Mouse (Mus musculus) left cerebral cortex, adult 8-10 months (tissue): Measurements from ENCODE around the gene Setd3. TPM values are rescaled to one million over a fixed set of nuclear protein-coding genes. Genes with fewer than 3 reads are reported as not detected.

ENCODE experiments used
- DNase-seq, 2 experiments: peaks; one replicate each; pipeline ENCODE4 v3.0.0; 2022; ENCODE audit warnings: low spot score in 2 of 2
- total RNA-seq, 4 experiments: library from RNA; stranded (reverse); gene quantifications; 2 replicates each; pipeline ENCODE4 v1.2.4; 2022

The Setd3 gene
- 100 to 1,000 TPM; 184 to 213 (median 200) TPM for total RNA-seq

GRCm38 (mm10) chr12:108179246-108179320, at the start of gene Setd3:
Gene Setd3, minus strand, starts transcription at chr12:108179314.
- DNase-seq: no peak

DNA sequence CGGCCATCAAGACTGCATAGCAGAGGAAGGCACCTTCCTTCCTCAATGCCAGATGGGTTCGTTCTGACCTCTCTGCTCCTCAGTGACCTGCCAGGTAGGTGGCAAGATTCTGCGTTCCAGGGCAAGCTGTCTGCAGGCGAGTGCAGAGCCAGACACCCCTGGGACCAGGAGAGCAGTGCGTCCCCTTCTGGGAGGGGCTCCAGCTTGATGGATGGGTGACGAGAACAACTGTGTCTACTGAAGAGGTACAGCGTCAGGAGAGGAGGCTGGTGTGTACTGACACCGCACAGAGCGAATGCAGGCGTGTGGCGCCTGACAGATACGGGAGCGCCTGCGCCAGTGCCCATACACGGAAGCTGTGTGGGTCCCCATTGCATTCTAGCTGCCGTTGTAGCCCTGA, 48.4 kb upstream of the Setd3 start:
- DNase-seq: no peak

GRCm38 (mm10) chr12:108226941-108227340, 47.8 kb upstream of the Setd3 start:
- DNase-seq: no peak

DNA sequence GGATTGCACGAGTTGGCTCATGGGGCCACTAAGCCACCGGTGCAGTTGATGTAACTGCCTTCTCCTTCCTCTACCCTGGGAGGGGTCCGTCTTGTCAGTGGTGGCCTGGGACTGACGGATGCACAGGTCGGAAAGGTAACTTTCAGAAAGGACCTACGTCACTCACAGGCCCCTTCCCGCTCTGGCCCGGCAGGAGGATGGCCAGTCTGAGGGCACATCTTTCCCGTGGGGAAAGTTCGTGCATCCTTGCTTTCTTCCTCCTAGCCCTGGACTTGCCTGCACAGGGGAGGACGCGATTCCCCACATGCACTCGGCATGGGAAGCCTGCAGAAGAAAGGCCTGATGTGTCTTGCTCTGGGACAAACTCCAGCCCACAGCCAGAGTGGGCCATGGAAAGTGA, 47.1 kb upstream of the Setd3 start:
- no peak for DNase-seq

DNA sequence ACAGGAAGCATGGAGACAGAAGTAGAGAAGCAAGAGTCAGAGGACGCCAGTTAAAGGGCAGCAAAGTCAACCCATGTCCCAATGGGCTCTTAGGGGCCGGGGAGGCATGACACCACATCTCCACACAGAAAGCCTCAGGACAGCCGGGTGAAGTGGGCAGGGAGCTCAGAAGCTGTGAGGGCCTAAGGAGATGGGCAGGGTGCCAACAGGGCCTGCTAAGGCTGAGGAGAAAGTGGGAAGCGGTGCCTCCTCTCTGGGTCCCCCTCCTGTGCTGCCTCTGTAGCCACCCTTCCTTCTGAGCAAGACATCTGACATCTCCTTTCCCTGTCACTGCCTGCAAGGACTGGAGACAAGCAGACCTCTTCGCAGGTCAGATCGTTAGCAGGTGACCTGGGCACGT, 46.7 kb upstream of the Setd3 start:
- DNase-seq: no peak

GRCm38 (mm10) chr12:108223357-108223756, 44.2 kb upstream of the Setd3 start:
- no peak for DNase-seq

DNA sequence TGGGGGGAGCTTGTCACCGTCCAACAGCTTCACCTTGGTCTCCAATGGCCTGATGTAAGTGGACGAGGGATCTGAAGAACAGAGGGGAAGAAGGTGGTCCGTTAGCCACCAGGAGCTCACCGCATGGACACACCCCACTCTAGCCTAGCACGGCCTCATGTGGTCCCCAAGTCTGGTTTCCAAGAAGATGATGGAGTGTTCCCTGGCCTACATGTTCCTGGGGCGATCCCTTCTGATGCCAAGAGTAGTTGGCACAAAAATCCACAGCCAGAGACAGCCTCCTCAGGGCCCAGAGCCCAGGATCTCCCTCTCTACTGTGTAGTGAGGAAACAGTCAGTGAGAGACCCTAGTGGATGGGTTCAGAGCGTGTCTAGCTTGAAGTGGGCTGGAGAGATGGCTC, 42.6 kb upstream of the Setd3 start:
- DNase-seq: no peak

GRCm38 (mm10) chr12:108221206-108221605, 42.1 kb upstream of the Setd3 start:
- DNase-seq: no peak

DNA sequence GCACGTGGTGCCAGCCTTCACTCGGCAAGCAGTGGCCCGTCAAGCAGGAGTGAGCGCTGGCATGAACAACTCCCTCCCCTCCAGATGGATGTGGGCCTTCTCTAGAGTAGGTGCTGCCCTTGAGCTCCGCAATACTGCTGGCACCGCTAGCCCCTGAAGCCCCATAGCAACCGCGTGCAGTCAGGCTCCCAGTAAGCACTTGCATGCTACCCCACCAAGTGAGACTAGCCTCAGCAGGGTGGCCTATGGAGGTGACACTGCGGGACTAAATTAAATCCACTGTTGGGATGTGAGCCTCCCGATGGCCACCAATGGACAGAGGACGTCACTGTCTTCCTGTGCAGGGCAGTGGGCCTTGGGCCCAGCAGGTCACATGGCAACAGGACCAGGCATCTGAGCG, 41.5 kb upstream of the Setd3 start:
- no peak for DNase-seq

- DNase-seq: no peak
Measured at GRCm38 (mm10) chr12:108219825-108220616, 40.9 kb upstream of the Setd3 start.

- no peak for DNase-seq
Measured at GRCm38 (mm10) chr12:108219163-108219562, 40.0 kb upstream of the Setd3 start.

GRCm38 (mm10) chr12:108217572-108217971, 38.5 kb upstream of the Setd3 start:
- DNase-seq: no peak

DNA sequence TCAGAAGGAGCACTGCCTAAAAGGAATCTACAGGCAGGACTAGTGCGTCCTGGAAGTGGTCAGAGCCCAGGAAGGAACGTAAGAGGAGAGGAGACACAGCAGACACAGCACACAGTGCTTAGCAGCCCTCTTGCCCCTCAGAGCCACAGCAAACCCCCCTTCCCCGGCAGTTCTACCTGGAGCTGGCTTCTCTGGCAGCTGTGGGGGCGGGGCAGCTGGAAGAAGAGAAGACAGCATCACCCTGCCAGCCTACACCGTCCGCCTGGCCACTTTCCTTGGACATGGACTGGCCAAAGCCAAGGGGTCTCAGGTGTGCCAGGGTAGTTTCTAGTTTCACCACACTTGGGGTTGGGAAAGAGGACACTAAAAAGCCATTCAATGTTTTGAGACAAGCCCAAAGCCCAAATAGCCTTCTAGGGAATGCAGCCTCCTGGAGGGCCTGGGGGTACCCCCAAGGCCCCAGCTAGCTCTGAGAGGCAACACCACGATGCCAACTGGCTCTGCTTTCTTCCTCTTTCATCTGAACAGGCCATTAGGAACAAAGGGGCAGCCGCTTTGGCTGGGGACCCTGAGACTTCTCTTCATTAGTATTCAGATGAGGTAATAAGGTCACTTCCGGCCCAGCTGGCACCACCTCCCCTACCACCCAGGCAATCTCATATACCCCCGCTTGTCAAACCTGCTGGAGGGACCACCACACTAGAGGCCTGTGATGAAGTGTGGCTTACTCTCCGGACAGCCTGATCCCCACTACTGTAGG, 37.7 kb upstream of the Setd3 start:
- no peak for DNase-seq

DNA sequence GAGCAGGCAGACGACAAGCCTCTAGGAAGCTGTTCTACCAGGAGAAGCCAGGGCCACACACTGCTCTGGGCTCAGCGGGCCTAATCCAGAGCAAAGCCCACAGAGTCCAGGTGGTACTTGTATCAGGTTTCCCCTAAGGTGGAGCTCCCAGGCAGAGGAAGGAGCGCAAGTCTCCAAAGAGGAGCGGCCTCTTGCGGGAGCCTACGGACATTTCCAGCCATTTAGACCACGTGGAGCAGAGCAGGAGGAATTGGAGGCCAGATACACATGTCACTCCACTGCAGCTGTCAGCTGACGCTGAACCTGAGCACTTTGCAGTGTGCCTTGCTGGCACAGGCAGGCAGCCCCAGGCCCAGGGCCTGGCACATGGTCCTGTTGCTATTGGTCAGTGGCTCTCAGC, 36.0 kb upstream of the Setd3 start:
- no peak for DNase-seq

- DNase-seq: no peak
Measured at GRCm38 (mm10) chr12:108213090-108214041, 34.3 kb upstream of the Setd3 start.

DNA sequence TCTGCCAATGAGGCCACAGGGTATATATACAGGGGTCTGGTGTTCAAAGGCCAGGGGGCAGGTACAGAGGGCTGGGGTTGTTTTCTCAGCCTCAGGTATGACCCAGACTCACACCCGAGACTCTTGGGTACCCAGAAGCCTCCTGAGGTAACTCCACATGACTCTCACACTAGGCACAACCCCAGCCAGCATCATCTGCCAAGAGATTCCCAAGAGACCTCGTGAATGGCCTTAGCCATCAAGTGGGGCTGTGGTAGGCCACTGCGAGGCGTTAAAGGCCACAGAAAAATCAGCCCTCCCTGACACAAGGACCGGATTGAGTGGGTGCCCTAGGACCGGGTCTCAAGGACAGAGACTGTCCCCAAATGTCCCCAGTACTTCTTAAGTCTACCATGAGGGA, 33.4 kb upstream of the Setd3 start:
- DNase-seq: no peak

GRCm38 (mm10) chr12:108212071-108212470, 33.0 kb upstream of the Setd3 start:
- DNase-seq: no peak

DNA sequence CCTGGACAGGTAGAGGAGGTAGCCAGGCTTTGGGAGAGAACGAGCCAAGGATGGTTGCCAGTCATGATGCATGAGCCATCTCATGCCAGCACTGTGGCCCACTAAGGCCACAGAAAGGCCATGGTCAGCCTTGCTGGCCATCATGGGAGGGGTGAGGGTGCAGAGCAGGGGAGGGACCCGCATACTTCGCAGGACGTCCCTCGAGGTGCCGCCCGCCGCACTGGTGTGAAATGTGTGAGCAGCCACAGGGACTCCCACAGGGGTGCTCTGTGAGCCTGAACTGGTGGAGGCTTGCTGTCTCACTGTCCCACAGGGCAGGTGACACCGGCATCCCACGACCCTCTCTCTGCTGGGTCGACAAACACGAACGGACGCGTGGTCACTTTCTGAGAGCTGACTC, 31.5 kb upstream of the Setd3 start:
- DNase-seq: no peak

DNA sequence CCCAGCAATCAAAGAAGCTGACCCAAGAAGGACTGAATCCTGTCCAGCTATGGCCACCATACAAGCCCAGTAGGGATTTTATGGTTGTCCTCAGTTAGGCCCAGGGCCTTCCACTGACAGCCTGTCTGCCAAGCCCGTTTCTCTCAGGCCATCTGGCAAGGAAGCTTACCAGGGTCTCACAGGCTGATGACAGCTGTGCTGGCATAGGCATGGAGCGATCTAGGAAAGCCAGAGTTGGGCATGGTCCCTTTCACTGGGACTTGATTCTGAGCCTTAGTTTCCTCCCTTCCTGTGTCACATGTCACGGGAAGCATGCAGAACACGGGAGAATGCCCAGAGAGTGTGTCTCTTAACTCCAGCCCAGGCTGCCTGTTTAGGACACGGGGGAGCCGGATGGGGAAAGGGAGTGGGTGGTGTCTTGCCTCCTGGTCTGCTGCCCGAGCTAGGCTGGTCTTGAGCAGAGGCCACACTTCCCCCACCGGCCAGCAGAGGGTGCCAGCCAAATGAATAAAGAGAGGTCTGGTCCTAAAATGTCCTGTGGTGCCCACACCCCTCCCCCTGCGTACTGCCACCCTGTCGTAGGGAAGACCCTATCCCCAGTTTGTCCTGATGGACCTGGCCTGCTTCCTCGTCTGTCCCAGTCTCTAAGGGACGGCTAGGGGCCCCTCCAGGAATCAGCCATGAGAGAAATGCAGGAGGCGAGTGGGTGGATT, 29.8 kb upstream of the Setd3 start:
- DNase-seq: peak; percentile 63

GRCm38 (mm10) chr12:108208216-108208615, 29.1 kb upstream of the Setd3 start:
- no peak for DNase-seq

- peak in 1 of 2 experiments; percentile 52 for DNase-seq
Measured at GRCm38 (mm10) chr12:108206641-108207040, 27.5 kb upstream of the Setd3 start.

DNA sequence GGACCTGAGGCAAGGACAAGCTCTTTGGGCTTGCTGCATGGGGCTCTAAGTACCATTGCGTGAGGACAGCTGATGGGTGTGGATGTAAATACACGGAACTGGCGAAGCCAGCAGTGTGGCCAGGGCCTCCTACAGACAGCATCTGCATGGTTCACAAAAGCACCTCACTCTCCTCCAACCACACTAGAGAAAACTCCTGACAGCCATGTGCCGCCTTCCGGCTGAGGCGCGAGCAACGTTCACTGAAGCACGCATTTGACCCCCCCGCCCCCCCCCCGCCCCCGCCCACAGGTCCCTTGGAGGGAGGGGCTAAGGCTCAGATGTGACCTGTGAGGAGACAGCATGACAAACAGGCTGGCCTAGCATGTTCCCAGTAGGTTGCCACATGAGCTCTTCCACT, 25.9 kb upstream of the Setd3 start:
- no peak for DNase-seq
